Mouse (Mus musculus) naive thymus-derived CD4-positive, alpha-beta T cell, adult 2 months (primary cell): ENCODE results near the gene Olfr551.
"Not testable (repeated sequence)": the region's sequence is repeated elsewhere in the genome, so short reads cannot be mapped to it uniquely, and the experiment has no call there.

ENCODE experiments used
- DNase-seq: peaks from one replicate; pipeline ENCODE4 v3.0.0-alpha.2; 2011; ENCODE audit warnings: low read depth

The Olfr551 gene

DNA sequence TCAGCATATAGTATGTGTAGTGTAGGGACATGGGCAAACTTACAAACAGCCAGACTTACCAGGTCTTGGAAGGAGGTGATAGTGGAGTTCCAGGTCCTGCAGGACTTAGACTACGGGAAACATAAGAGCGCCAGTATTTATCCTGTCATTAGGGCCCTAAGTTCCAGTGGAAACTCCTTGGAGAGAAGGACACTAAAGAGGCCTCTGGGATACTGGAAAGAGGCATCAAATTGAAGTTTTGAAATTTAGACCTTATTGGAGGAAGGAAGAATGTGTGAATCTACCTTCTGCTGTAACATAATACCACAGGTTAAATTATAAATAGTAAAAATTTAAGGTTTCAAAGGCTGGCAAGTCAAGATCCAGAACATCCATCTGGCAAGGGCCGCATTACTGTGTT lies at the start of gene Olfr551:
Gene Olfr551 (minus strand): TSS at position 101 of the 400 bp plus-strand sequence.
- DNase-seq: no peak

DNA sequence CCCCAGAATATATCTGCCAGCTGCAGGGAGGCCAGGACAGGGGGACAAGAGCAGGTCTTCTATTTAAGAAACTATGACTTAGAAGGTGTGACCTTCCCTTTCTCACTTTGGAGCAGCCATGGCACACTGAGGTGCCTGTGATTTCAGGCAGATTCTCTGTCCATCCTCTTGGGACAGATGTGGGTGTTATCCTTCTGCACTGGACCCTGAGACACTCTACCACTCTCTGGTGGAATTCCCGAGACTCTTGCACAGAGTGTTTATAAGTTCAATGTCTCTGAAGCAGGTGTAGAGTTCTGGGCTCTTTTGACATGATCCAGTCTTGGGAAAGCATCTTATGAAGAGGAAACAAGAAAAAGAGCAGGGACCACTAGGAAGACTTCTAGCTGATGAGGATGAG lies 46.4 kb upstream of the Olfr551 start, which contains the start of gene Olfr554:
Gene Olfr554 (plus strand): TSS at position 301 of the 400 bp plus-strand sequence.
- no peak for DNase-seq

DNA sequence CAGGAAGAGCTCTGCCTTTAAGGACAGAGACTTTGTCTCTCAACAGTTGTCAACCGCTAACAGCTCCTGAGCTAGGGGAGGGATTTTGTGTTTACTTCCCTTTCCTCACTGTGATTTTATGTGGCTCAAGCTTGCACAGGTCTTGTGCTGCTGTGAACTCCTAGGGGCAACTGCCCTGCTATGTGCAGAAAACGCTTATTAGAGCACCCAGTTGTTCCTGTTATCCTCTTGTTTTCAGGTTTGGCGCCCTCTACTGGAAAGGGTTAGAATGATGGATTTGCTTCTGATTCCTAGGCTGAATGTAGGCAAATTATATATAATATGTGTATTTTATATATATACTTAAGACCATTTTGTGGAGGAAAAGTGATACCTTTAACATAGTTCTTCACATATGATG lies 45.0 kb upstream of the Olfr551 start:
- DNase-seq: peak; percentile 80

DNA sequence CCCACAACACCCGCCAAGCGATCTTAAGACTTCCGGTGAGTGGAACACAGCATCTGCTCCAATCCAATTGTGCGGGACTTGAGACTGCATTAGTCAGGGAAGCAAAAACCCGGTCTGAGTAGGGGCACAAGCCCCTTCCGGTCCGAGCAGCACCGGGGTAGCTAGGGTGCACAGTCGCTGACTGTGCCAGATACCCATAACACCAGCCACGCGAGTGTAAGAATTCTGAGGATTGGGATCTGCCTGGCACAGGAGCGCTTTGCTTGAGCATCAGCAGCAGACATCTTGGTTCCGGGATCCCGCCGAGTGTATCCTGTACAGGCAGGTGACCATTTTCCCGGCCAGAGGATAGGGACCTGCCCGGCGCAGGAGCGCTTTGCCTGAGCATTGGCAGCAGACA lies 28.7 kb upstream of the Olfr551 start:
- DNase-seq: not testable (repeated sequence)

DNA sequence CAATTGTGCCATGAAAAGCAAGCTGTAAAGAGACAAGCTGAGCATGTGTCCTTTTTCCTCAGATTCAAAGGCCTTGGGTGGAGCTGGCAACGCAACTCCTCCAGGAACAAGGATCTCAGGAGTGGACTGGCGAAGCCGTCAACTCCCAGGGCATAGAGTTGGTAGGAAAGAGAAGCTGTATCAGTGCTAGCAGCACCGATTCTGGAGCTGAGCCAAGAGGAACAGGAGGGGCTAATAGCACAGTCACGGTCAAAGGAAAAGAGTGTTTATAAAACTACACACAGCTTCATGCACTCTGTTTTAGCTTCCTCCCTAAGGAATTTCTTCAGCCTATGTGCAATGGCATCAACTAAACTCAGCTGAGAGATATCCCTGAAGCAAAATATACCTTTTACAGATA lies 27.9 kb upstream of the Olfr551 start:
- no peak for DNase-seq

DNA sequence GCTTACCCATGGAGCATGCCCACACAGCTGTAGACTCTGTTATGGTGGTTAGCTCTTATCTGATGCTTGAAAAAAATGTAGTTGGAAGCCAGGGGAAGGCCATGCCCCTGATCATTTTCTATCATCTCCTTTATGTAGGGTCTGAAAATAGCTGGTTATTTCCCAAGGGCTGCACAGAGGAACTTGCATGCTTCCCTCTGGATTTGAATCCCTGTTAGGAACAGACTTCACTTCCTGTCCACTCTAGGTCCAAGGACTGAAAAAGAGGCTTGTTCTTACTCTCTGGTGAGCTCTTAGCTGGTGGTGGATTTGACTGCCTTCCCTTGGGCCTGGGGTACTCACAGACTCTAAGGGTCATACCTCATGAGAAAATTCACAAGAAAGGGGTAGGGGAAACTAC lies 26.4 kb upstream of the Olfr551 start, which contains the start of gene Olfr553:
Gene Olfr553 (minus strand): TSS at position 101 of the 400 bp plus-strand sequence.
- DNase-seq: no peak

DNA sequence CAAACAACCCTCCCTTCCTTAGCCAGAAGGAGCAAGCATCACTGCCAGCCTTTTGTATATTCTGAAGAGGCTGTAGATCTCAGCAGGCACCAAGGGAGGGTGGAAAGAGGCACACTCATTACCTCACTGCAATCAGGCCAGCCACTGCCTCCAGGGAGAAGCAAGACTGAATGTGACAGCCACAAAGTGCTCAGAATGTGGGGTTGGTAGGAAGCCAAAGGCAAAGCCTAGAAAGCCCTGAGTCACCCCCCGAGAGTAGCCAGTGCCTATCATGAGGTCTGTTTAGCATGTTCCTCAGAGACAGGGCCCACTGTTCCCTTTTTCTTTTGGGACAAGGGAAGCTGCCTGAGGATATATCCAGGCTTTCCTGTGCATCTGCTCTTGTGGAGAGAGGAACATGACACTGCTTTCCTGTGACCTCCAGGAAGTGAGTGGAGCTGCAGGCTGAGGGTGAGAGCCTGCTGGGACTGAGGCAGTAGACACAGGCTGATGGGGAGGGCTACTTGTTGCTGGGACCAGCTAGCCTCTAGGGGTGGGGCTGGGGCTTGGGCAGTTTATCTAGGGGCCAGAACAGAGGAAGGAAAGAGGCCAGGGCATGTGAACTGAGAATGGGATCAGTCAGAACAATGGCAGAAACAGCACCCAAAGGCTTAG lies 5.8 kb upstream of the Olfr551 start, which contains the start of gene Olfr552:
Gene Olfr552 (plus strand): TSS at position 393 of the 654 bp plus-strand sequence.
- no peak for DNase-seq

DNA sequence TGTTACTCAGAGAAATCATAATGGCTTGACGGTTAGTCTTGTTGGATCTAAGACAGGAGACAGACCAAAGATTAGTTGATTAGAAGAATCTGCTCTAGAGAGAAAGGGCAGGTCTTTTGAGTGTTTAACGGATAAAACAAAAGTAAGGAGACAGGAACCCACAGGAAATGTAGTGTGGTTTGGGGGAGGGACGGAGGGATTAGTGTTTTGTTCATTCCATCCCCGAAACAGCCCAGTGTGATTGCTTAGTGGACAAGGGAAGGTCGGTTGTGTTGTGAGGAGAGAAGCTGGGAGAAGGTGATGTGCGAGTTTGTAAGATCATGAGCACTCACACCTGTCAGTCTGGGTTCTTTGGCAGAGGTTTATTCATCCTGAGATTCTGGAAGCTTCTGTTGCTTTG lies 15.7 kb downstream of the Olfr551 start:
- no peak for DNase-seq

DNA sequence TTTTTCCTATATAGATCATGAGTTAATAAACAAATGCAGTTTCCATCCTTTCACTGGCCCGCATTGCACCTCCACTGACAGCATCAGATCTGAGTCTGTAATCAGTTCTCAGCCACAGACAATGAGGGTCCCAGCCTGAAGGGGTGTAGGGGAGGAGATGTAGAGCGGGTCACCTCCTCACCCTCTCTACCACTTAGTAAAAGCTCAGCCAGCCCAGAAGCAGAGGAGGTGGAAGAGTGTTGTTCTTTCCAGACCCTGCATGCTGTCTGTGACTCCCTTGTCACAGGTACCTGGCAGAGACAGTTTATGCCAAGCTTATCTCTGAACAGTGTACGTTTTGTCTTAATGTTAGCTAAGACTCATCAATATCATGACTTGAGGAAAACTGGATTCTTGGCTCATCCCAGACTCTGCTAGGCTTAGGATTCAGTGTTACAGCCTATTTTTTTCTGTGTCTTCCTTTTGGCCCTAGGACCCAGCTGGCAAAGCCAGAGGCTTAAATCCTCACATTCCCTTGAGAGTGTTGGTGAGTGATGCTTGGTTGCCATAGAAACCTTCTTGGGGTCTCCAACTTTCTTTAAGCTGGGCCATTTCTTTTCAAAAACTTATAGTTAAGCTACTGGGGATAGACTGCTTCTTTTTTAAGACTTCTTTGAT lies 18.4 kb downstream of the Olfr551 start:
- DNase-seq: no peak

DNA sequence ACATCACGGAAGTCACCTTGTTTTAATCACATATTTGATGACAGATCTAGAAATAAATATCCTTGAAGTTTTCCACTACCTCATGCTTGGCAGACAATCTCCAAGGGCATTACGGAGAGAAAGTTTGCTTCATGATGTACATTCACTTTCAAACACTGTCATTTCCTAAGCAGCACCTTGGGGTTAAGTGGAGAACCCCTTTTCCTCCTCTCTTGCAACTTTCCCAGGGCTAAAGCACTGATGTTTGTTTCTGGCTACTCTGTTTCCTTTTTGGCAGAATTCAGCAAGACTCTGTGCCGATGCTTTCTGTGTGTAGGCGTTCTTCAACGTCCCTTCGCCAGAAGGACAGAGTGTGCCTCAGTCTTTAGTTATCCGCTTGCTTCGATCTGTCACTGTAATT lies 20.5 kb downstream of the Olfr551 start, which contains the start of gene Olfr550:
Gene Olfr550 (plus strand): TSS at position 301 of the 400 bp plus-strand sequence.
- no peak for DNase-seq

DNA sequence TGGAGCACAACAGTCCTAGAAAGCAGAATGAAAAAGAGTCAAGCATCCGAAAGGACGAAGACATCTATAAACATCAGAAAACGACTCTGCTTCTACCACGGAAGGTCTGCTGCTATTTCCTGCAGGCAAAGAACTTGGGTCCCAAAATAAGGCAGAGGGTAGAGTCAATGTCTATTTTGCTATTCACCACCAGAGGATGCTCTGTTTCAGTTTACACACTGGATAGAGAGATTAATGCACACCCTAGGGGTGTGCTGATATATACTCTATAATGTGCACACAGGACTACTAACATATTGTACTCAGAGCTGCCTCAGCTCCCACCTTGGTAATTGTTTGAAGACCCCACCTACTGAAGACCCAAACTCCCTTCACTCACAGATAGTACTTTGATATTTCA lies 25.5 kb downstream of the Olfr551 start:
- DNase-seq: peak; percentile 8

DNA sequence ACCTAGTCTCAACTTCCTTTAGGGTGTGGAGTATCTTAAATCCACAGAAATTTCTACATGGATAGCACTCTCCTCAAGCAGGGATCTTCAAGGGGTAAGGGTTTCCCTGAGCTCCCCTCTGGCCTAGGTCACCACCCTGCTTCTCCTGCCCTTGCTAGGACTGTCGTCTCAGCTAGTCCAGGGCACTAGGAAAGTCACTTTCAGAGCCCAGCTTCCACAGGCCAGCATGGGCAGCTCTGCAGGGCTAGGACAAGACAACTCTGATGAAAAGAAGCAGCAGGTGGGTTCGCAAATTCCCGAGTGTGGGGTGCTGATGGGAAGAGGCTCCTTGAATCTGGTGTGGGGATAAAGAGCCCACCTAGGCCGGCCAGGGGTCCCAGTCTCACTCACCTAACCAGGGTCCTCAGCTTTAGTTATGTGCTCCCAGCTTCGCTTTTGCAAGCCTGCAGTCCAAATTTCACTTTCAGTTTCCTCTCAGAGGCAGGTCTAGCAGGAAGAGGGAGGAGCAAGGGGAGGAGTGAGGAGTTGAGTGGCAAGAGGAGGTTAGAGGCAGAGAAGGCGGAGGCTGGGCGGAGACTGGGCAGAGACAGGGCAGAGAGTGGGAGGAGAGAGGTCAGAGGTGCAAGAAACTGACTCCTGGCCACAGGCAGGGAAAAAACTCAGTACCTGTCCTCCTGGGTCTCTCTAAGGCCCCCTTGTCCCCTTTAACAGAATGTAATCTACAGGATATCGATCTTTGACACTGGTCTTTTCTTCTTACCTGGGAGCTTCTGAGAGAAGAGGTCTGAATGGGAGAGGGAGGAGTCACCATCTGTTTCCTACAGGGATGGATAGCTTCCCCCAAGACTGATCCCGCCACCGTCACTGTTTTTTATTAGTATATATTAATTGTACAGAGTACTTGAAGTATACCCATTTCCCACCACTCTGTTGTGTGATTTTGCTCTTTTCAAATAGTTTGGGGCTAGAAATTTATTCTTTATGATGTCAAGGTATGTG lies 26.4 kb downstream of the Olfr551 start, which contains the start of gene Trim21:
Gene Trim21 (minus strand): TSS at position 488 of the 999 bp plus-strand sequence.
- peak; percentile 89 for DNase-seq

DNA sequence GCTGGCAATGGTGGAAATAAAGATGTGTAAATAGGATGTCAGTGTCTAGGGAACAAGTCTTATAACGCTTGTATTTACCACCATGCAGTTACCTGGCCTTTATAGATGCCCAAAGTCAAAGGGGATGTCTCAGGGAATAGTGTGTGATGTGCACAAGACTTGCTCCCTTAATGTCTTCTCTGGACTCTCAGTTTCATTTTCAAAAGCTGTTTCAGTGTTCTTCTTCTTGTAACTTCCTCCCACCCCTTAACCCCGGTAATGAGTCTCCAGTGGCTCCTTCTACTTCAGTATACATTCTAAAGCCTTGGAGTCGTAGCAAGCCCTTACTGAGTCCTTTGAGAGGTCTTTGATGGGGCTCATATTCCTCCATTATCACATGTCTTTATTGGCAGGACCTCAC lies 38.4 kb downstream of the Olfr551 start:
- DNase-seq: no peak

DNA sequence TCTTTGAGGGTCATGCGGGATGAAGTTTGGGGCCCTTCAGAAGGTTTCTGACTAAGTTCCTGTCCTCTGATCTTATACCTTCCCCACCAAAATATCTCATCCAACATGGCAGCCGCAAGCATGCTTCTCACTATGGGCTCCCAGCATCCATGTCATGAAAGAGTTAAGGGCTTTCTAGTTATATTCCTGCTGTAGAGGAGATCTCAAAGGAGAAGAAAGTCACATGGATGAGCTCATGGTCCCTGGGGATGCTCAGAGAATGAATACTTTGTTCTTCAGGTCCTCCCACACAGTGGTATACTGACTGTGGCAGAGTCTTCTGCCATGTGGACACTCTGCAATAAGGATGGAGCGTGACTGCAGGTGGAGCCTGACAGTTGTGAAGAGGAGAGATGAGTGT lies 42.1 kb downstream of the Olfr551 start, which contains the start of gene Olfr549:
Gene Olfr549 (plus strand): TSS at position 301 of the 400 bp plus-strand sequence.
- DNase-seq: no peak

DNA sequence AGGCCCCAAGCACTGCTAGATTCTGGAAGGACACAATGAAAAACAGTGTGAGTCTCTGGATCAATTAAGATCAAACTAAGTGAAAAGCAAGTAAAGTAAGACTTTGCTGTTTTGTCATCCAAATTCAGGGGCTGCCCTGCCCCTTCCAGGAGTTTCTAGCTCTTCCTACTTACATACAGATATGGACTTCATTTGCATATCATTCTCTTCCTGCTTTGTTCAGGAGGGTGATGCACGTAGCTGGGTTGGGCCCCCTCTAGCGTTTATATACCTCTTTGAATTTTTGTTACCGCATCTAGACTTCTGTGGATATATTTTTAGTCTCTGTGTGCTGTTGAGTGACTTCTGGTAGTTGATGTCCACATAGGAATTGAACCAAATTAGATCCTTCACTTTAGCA lies 50.4 kb downstream of the Olfr551 start:
- DNase-seq: peak; percentile 17

DNA sequence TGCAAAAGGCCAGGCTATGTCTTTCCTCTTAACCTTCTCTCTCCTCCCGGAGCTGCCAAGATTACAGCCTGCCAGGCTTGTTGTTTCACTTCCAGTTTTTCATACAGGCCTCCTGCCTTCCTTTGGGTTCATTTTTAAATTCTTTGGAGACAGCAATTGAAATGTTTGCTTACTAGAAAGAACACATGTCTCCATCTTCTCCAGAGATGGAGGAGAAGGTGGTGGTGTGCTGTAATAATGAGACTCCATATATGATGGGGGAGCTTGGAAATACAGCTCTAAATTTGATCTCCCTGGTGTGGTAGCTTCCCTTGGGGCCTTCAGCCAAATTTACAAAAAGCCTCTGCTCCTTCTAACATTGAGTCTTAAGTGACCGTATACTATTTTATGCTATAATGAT lies 51.1 kb downstream of the Olfr551 start, which contains the start of gene Olfr548-ps1:
Gene Olfr548-ps1 (plus strand): TSS at position 301 of the 400 bp plus-strand sequence.
- no peak for DNase-seq

DNA sequence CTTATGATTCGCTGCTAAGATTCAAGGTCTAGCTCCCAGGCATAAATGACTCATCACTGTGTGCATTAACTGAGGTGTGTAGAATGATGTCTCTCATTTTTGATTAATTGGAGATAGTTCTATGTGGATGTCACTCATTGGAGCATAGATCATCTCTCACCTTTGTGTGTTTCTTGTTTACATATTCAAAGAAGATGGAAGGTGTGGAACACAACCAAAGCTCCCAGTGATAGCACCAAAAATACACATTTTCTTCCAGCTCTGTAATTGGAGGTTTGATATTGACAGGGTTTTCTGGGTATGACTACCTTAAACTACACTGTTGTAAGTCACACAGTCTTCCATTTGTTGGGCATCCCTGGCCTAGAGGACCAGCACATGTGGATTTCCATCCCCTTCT lies 57.2 kb downstream of the Olfr551 start, which contains the start of gene Olfr547:
Gene Olfr547 (plus strand): TSS at position 301 of the 400 bp plus-strand sequence.
- no peak for DNase-seq
